Mouse (Mus musculus): ENCODE measurements around the gene Frmd4a.

DNA sequence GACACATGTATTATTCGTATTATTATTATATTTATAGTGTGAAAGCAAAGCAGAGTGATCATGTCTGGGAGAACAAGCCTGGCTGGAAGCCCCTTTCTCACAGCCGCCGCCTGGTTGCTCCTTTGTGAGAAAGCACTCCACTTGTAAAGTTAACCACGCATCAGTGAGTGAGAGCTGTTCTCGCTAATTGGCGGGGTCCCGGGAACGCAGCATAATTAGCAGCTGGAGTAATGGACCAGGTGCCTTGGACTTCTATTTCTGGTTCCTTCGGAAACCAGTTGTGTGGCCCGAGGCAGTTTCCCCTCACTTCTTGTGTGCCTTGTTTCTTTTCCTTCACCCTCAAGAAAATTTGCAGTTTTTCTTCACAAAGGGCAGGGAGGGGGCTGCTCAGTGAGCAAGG lies 538.7 kb downstream of the Frmd4a start:
- TF ChIP-seq POLR2A (IDR thresholded peaks at IDR 0.05; ENCODE audit: low read depth, low read length) (no peak), CTCF (IDR thresholded peaks at IDR 0.05; ENCODE audit: extremely low read depth, insufficient read length, insufficient replicate concordance, low read depth, low read length) (no peak)
